Mouse (Mus musculus) embryonic facial prominence, embryonic 12.5 days (tissue): ENCODE data around the gene Kdsr. TPM values are rescaled to one million over a fixed set of nuclear protein-coding genes. Genes with fewer than 3 reads are reported as not detected.

Experiments
- ATAC-seq: fragments of 200-750 bp; cut with Nextera tagmentation; 2 replicates; pipeline ENCODE4 v1.8.0; 2017; ENCODE audit not compliant: insufficient number of reproducible peaks, insufficient read depth, low FRiP score, low TSS enrichment
- H3K27ac ChIP-seq: fragments of 300-500 bp; sonication (generic); 2 replicates; pipeline ENCODE4 v1.5.1; 2016; ENCODE audit warnings: mild to moderate bottlenecking
- H3K27me3 ChIP-seq: fragments of 300-500 bp; sonication (generic); 2 replicates; pipeline ENCODE4 v1.6.1; 2016; ENCODE audit warnings: mild to moderate bottlenecking, moderate library complexity
- H3K36me3 ChIP-seq: fragments of 300-500 bp; sonication (generic); 2 replicates; pipeline ENCODE4 v1.6.1; 2016; ENCODE audit warnings: mild to moderate bottlenecking
- H3K4me1 ChIP-seq: fragments of 300-500 bp; sonication (generic); 2 replicates; pipeline ENCODE4 v1.6.1; 2016
- H3K4me2 ChIP-seq: fragments of 300-500 bp; sonication (generic); replicated peaks from 2 replicates; pipeline ENCODE4 v1.6.1; 2016; ENCODE audit warnings: mild to moderate bottlenecking, moderate library complexity
- H3K4me3 ChIP-seq: fragments of 300-500 bp; sonication (generic); 2 replicates; pipeline ENCODE4 v1.5.1; 2016; ENCODE audit warnings: mild to moderate bottlenecking
- H3K9ac ChIP-seq: fragments of 300-500 bp; sonication (generic); 2 replicates; pipeline ENCODE4 v1.6.1; 2016; ENCODE audit warnings: mild to moderate bottlenecking, moderate library complexity
- H3K9me3 ChIP-seq: fragments of 300-500 bp; sonication (generic); 2 replicates; pipeline ENCODE4 v1.6.1; 2016; ENCODE audit warnings: mild to moderate bottlenecking, moderate library complexity
- WGBS: fragments of 180-500 bp; shearing (Covaris S2); methylation state at CpG from one replicate; pipeline ENCODE4 v1.1.7; 2016; 5-methylcytosine and 5-hydroxymethylcytosine counted together
- polyA plus RNA-seq: library from polyadenylated mRNA; unstranded; fragments of >200 nt; fragmentation: Nextera tagmentation; extraction: Ambion mirVana; gene quantifications from 2 replicates; pipeline ENCODE4 v1.2.1, GENCODE M21; 2016

Gene Kdsr
- polyA plus RNA-seq, 1 experiment from 2014 or later = 13.4 TPM

DNA sequence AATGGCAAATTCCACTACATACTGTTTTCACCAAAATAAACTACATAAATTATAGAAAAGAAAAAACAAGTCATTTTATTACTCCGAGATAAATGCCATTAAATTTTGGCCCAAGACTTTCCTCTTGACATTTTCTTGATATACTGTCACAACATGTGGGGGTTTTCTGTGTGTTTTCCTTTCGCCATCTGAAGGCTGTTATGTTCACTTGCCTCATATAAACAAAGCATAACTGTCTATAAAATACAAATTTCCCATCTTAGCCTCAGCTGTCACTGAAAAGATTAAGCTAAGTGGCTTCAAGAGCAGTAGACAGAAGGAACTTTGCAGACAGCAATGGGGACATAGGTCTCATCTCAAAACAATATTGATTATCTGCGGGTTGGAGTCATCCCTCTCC is 4.8 kb upstream of the Kdsr start:
- Histone ChIP-seq H3K9me3 (no peaks in the 10 kb centered on the region), H3K4me1 (no peaks in the 10 kb centered on the region), H3K27me3 (no peaks in the 10 kb centered on the region), H3K27ac (no peak overlapping the region), H3K4me3 (no peak overlapping the region), H3K4me2 (no peak overlapping the region), H3K36me3 (peaks cover 29% of the 10 kb centered on the region), H3K9ac (no peak overlapping the region)
- WGBS = 89% methylated on average over 3 of the region's 3 CpGs
- no peak for ATAC-seq

DNA sequence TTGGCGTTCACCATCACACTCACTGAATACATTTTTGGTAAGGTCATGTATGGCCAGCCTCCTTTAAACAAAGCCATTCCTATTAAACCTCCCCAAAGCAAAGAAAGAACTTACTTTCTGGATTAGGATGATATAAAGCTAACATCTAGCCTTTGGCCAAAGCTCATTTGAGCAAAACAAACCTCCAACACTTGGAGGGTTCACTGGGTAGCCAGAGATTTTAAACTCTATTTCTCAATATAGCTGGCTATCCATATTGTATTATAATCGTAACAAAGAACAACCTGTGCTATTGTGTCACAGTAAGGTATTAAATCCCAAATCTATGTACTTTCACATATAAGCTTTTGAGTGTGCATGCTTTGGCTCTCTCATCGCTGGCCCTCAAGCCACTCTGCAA is 1.2 kb upstream of the Kdsr start:
- H3K4me2 ChIP-seq = no peak overlapping the region
- no peak overlapping the region for H3K27ac ChIP-seq
- H3K4me1 ChIP-seq = peaks cover 8% of the 10 kb centered on the region; the same call in 1 of the 2 replicates
- H3K27me3 ChIP-seq = no peaks in the 10 kb centered on the region
- H3K9ac ChIP-seq = no peak overlapping the region
- WGBS = 85% methylated on average over 3 of the region's 3 CpGs
- ATAC-seq = no peak
- no peak overlapping the region for H3K4me3 ChIP-seq
- peaks cover 10% of the 10 kb centered on the region; the same call in 1 of the 2 replicates for H3K36me3 ChIP-seq
- H3K9me3 ChIP-seq = no peaks in the 10 kb centered on the region

DNA sequence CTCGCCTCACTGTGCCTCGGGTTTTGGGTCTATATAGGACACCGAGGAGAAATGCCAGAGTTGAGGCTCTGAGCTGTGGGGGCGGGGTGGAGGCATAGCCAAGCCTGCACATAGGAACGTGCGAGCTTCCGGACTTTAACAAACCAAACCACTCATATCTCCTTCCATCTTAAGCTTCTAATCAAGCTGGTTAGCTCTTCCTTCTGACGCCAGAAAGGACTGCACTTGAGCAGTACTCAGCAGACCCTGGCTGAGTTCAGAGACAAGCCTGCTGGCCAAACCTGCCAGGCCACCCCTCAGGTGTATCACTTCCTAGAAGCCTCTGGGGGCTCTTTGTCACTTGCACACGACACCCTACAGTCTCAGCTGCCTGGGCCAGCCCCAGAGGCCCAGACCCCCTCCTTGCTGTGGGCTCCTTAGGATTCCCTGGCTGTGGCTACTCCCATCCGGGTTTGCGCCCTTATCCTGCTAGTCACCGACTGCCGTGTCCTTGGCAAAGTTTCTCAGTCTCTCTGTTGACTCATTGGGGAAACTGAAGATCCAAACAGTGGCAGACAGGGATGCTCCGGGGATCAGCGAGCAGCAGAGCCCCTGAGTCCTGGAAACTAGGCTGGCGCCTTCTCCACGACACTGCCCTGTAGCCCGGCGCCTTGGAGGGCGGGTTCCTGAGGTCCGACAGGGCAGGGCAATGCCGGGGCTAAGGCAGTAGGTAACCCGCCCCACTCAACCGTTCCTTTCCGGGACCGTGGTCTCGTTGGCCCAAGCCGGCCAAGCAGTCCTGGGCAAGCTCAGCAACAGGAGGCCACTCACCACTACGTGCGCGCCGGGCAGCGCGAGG is 574 bp downstream of the Kdsr start:
- H3K9me3 ChIP-seq = no peaks in the 10 kb centered on the region
- H3K9ac ChIP-seq = peak overlapping the region; percentile 78
- H3K36me3 ChIP-seq = peaks cover 3% of the 10 kb centered on the region; the same call in 1 of the 2 replicates
- peak overlapping the region; percentile 96 for H3K4me2 ChIP-seq
- H3K4me3 ChIP-seq = peak overlapping the region; percentile 83
- WGBS = 2% methylated on average over 34 of the region's 34 CpGs
- H3K4me1 ChIP-seq = peaks cover 8% of the 10 kb centered on the region; the same call in 1 of the 2 replicates
- H3K27ac ChIP-seq = peak overlapping the region; percentile 92
- no peaks in the 10 kb centered on the region for H3K27me3 ChIP-seq
- ATAC-seq = peak; percentile 18

DNA sequence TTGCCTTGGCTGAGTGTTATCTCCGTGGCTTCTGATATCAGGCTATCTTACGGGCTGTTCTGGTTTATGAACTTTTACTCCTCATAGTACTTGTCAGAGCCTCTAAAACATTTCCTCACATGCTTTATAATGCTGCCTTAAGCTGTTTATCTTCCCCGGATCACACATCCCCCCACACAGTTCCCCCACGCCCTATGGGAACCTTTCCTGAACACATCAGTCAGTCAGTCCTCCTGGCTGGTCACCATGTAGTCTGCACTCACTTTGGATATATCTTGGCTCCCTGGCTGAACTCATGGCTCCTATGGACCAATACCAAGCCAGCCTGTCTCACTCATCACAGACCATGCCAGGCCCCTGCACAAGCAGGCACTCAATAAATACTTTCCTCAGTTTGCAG is 2.9 kb downstream of the Kdsr start:
- Histone ChIP-seq H3K9ac (no peak overlapping the region), H3K4me1 (peaks cover 8% of the 10 kb centered on the region; the same call in 1 of the 2 replicates), H3K27me3 (no peaks in the 10 kb centered on the region), H3K9me3 (no peaks in the 10 kb centered on the region), H3K36me3 (no peaks in the 10 kb centered on the region; the same call in 1 of the 2 replicates), H3K27ac (no peak overlapping the region), H3K4me2 (no peak overlapping the region), H3K4me3 (no peak overlapping the region)
- ATAC-seq = no peak
- 87% methylated on average over 4 of the region's 4 CpGs for WGBS

DNA sequence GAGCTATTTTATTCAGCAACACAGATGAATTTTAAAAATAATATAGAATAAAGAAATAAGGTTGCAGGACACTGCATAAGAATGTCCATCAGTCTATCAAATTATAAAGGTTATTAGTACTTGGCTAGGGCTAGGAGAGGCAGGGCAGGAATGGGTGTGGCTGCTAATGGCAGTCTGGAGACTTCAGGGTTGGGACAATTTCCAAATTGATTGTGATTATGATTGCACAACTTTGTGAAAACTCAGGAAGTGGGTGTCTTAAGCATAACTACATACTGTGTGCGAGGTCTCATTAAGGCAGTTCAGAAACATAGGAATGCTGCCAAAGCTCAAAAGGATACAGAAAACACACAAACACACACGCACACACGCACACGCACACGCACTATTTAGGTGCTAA is 7.5 kb downstream of the Kdsr start:
- H3K4me1 ChIP-seq = no peaks in the 10 kb centered on the region
- no peak overlapping the region for H3K4me3 ChIP-seq
- H3K27me3 ChIP-seq = no peaks in the 10 kb centered on the region
- ATAC-seq = no peak
- 93% methylated on average over 5 of the region's 5 CpGs for WGBS
- H3K9ac ChIP-seq = no peak overlapping the region
- no peaks in the 10 kb centered on the region for H3K9me3 ChIP-seq
- no peak overlapping the region for H3K4me2 ChIP-seq
- H3K27ac ChIP-seq = no peak overlapping the region
- peaks cover 13% of the 10 kb centered on the region for H3K36me3 ChIP-seq

DNA sequence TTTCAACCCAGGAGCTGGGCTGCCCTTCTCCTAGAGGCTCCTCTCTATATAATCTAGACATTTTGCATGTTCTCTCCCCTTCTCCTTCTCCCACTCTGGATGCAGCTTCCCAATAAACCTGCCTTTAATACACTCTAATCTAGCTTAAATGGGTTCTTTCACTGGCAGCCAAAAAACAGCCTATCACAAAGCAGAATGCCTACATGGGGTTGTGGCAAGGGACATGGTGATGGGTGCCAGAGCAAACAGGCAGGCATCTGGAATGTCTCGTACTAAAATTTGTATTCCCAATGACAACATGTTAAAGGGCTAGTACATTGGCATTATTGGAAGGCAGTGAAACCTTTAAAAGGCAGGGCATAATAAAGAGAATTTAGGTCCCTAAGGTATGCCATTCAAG is 8.9 kb downstream of the Kdsr start:
- WGBS = 83% methylated on average over 1 of the region's 1 CpGs
- no peak for ATAC-seq

DNA sequence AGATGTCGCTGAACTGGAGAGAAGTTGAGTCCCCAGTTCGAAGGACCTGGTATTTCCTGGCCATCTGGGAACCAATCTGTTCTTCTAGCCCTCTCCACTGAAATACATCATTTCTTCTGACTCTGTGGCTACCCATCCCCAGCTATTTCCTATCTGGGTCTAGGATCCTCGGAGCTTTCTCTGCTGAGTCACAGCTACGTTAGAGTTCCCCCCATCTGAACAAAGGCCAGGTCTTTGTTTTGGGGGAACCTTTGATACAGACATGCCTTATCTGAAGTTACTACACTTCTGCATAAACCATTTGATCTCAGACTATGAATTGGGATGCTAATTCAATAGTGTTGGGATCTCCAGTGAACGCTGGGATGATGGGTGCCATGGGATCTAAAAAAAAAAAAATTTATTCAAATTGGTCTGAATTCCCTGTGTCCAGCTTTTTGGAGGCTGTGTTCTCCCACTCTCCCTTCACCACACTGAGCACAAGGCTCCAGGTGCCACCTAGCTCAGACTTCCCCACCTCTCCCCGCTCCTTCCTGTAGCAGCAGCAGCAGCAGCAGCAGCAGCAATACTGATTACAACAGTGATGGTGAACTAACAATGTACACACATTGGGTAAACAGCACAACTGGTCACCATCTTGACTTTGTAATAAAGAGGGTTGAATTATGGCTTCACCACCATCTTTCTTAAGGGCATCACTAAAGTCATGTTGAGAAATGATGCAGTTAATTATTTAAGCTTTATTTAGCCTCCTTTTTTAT is 10.8 kb downstream of the Kdsr start:
- Histone ChIP-seq H3K36me3 (peaks cover 27% of the 10 kb centered on the region), H3K27me3 (no peaks in the 10 kb centered on the region), H3K4me2 (no peak overlapping the region), H3K9me3 (no peaks in the 10 kb centered on the region), H3K4me3 (no peak overlapping the region), H3K4me1 (no peaks in the 10 kb centered on the region), H3K9ac (no peak overlapping the region), H3K27ac (no peak overlapping the region)
- no peak for ATAC-seq
- 87% methylated on average over 6 of the region's 6 CpGs for WGBS

More for the DNA sequence above, 8.9 kb downstream of the Kdsr start:
- H3K9me3 ChIP-seq = no peaks in the 10 kb centered on the region
- H3K4me3 ChIP-seq = no peak overlapping the region
- no peak overlapping the region for H3K27ac ChIP-seq
- H3K4me1 ChIP-seq = no peaks in the 10 kb centered on the region
- peaks cover 27% of the 10 kb centered on the region for H3K36me3 ChIP-seq
- no peak overlapping the region for H3K4me2 ChIP-seq
- H3K27me3 ChIP-seq = no peaks in the 10 kb centered on the region
- H3K9ac ChIP-seq = no peak overlapping the region

DNA sequence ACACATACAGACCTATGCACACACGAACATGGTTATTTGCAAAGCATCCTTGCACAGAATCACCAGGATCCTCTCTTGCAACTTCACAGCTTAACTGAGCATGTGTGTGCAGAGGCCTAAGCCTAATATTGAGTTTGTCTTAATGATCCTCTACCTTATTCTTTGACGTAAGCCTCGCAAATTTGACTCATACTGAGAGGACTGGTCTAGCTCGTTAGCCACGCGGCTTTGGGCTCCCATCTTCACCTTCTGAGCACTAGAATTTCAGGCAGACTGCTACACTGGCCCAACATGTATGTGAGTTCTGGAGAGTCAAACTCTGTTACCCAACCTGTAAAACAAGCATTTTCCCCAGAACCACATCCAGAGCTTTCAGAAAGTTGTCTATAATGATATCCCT is 16.5 kb downstream of the Kdsr start:
- Histone ChIP-seq H3K4me1 (no peaks in the 10 kb centered on the region), H3K27me3 (no peaks in the 10 kb centered on the region), H3K9ac (no peak overlapping the region), H3K4me3 (no peak overlapping the region), H3K4me2 (no peak overlapping the region), H3K27ac (no peak overlapping the region), H3K36me3 (peaks cover 32% of the 10 kb centered on the region), H3K9me3 (no peaks in the 10 kb centered on the region)
- no peak for ATAC-seq
- WGBS = 90% methylated on average over 6 of the region's 6 CpGs

DNA sequence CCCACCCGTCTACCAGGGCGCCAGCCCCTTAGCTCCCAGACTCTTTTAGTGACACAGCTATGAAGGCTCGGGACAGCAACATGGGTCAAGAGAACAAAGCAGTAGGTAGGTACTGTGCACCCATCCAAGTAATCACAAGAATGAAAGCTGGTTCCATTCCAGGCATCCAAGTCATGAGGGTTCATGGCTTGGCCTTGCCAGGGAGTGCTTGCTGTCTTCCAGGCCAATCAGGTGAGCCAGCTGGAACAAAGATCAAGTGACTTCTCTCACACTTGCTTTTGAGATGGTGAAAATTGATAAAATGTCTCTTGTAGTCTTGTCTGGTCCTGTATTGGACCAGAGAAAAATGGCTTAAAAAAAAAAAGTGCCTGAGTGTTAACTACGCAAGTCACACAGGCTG is 18.8 kb downstream of the Kdsr start:
- ATAC-seq = no peak
- Histone ChIP-seq H3K4me2 (no peak overlapping the region), H3K27ac (no peak overlapping the region), H3K4me1 (no peaks in the 10 kb centered on the region), H3K9me3 (no peaks in the 10 kb centered on the region), H3K36me3 (peaks cover 22% of the 10 kb centered on the region; the same call in 1 of the 2 replicates), H3K27me3 (no peaks in the 10 kb centered on the region), H3K9ac (no peak overlapping the region), H3K4me3 (no peak overlapping the region)
- 91% methylated on average over 4 of the region's 4 CpGs for WGBS

DNA sequence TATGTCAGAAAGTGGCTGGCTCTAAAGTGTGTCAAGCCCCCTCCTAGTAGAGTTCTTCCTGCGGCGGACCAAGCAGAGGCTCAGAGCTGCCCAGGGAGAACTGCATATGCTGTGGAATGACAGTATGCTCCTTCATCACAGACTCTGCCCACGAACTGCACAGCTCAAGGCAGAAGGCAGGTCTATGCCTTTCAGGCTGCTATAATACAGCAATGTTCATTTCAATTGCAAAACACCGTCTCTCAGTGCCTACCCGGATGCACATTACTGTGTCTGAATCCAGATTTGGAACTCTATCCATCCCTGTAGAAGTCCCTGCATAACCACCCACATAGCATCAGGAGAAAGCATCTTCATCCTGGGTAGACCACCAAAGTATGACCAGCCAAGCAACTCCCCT is 19.7 kb downstream of the Kdsr start:
- no peaks in the 10 kb centered on the region for H3K4me1 ChIP-seq
- H3K4me2 ChIP-seq = no peak overlapping the region
- H3K4me3 ChIP-seq = no peak overlapping the region
- WGBS = 92% methylated on average over 5 of the region's 5 CpGs
- ATAC-seq = no peak
- 0 out of 2 replicates have a peak, but pooled peaks cover 21% of the 10 kb centered on the region for H3K36me3 ChIP-seq
- H3K27ac ChIP-seq = no peak overlapping the region
- H3K9ac ChIP-seq = no peak overlapping the region
- no peaks in the 10 kb centered on the region for H3K9me3 ChIP-seq
- no peaks in the 10 kb centered on the region for H3K27me3 ChIP-seq

DNA sequence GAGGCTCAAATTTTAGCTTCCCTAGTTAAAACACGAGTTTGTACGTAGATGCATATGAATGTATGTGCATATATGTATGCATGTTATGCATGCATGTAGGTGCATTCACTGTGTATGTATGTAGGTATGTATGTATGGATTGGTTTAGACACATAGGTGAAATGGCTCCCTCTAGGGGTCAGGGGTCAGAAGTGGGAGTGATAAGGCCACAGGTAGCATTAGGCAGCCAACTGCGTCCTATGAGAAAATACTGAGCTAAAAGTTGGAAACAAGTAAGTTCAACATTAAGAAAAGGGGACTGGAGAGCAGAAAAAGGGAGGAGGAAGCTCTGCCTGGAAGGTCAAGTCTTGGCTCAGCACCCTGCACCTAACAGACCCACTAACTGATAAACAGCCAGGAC is 21.4 kb downstream of the Kdsr start:
- Histone ChIP-seq H3K9ac (no peak overlapping the region), H3K4me3 (no peak overlapping the region), H3K27ac (no peak overlapping the region), H3K36me3 (peaks cover 22% of the 10 kb centered on the region; the same call in 1 of the 2 replicates), H3K4me2 (no peak overlapping the region), H3K4me1 (no peaks in the 10 kb centered on the region), H3K27me3 (no peaks in the 10 kb centered on the region), H3K9me3 (no peaks in the 10 kb centered on the region)
- 84% methylated on average over 3 of the region's 3 CpGs for WGBS
- no peak for ATAC-seq

DNA sequence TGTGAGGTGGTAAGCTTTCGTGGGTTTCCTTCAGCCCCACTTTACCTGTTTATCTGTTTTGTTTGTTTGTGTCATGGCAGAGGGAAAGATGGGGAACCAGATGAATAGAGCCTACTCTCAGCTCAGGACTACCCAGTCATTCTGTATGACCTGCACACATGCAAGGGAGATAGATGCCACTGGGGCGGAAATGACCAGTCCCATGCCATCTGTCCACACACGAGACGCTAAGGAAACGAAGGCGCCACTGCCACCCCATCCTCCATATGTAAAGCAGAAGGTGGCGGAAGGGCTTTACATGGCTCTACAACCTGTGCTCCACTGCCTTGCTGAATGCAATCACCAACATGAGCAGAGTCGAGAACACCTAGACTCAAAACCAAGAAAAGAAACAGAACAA is 23.3 kb downstream of the Kdsr start:
- no peaks in the 10 kb centered on the region for H3K4me1 ChIP-seq
- H3K4me2 ChIP-seq = no peak overlapping the region
- no peaks in the 10 kb centered on the region for H3K27me3 ChIP-seq
- 89% methylated on average over 8 of the region's 8 CpGs for WGBS
- no peaks in the 10 kb centered on the region for H3K9me3 ChIP-seq
- H3K27ac ChIP-seq = no peak overlapping the region
- no peak overlapping the region for H3K9ac ChIP-seq
- no peak for ATAC-seq
- H3K4me3 ChIP-seq = no peak overlapping the region
- H3K36me3 ChIP-seq = peaks cover 22% of the 10 kb centered on the region; the same call in 1 of the 2 replicates
